Mouse (Mus musculus): ENCODE data around the gene Lrrk1. TPM values are rescaled to one million over a fixed set of nuclear protein-coding genes. Genes with fewer than 3 reads are reported as not detected.

Lrrk1 gene
- total and polyA plus RNA-seq, 3 experiments: 5.0 to 16.9 (median 13.6) TPM

- in situ Hi-C loops (cut with MboI; ENCODE audit: low pct_ligation_motif_present, low pct_unique_long_range_greater_than_20kb, low sequenced_read_pairs): no loop called here
- Histone ChIP-seq H3K4me3 (replicated peaks in 1 of 3; ENCODE audit: low read depth in 2 of 3, low read length in 2 of 3, poor library complexity in 1 of 3) (no peak overlapping the region), H3K27me3 (replicated peaks) (peaks cover 2% of the 10 kb centered on the region), H3K79me2 (replicated peaks; ENCODE audit: control insufficient read depth, extremely low read depth, insufficient read depth, poor library complexity, severe bottlenecking) (no peaks in the 10 kb centered on the region), H3K4me2 (ENCODE audit: insufficient read depth, low read depth, poor library complexity, severe bottlenecking) (no peak overlapping the region), H3K27ac (ENCODE audit: insufficient read depth, low read depth) (no peak overlapping the region), H3K4me1 (ENCODE audit: control insufficient read depth in 1 of 2, insufficient read depth in 2 of 2) (no peaks in the 10 kb centered on the region), H3K9me3 (replicated peaks; ENCODE audit: low read length) (no peaks in the 10 kb centered on the region), H3K9ac (ENCODE audit: insufficient read depth, low read depth) (no peak overlapping the region), H3K36me3 (replicated peaks in 1 of 2; ENCODE audit: control insufficient read depth in 1 of 2, insufficient read depth in 1 of 2, low read length in 1 of 2) (no peaks in the 10 kb centered on the region)
- dilution Hi-C loops (cut with MboI; ENCODE audit: extremely low pct_ligation_motif_present, extremely low pct_unique_long_range_greater_than_20kb, low sequenced_read_pairs): no loop called here
- TF ChIP-seq UBTF (IDR thresholded peaks at IDR 0.05; ENCODE audit: low read depth, low read length) (no peak), USF2 (conservative IDR thresholded peaks at IDR 0.05; ENCODE audit: low read depth, low read length) (no peak), USF1 (IDR thresholded peaks at IDR 0.05; ENCODE audit: low read depth, low read length) (no peak), NELFE (IDR thresholded peaks at IDR 0.05; ENCODE audit: low read depth, low read length) (no peak), MAX (IDR thresholded peaks at IDR 0.05; ENCODE audit: low read length) (no peak), JUND (conservative IDR thresholded peaks at IDR 0.05; ENCODE audit: low read depth, low read length) (no peak), TCF12 (IDR thresholded peaks at IDR 0.05; ENCODE audit: low read depth, low read length) (no peak), SIN3A (IDR thresholded peaks at IDR 0.05; ENCODE audit: low read length) (no peak)
- no peak for DNase-seq (ENCODE audit: extremely low read depth)
Measured at GRCm38 (mm10) chr7:66241855-66242412, 146.2 kb downstream of the Lrrk1 start.

GRCm38 (mm10) chr7:66238157-66238556, 150.0 kb downstream of the Lrrk1 start:
- no peak overlapping the region for H3K4me2 ChIP-seq (ENCODE audit: insufficient read depth, low read depth, poor library complexity, severe bottlenecking)
- H3K4me3 ChIP-seq (replicated peaks in 1 of 3; ENCODE audit: low read depth in 2 of 3, low read length in 2 of 3, poor library complexity in 1 of 3): no peak overlapping the region
- TF ChIP-seq MEF2A (IDR thresholded peaks at IDR 0.05; ENCODE audit: borderline replicate concordance, low read depth, low read length) (no peak), ZKSCAN1 (IDR thresholded peaks at IDR 0.05; ENCODE audit: borderline replicate concordance, low read depth, low read length) (no peak), ZMIZ1 (IDR thresholded peaks at IDR 0.05; ENCODE audit: low read depth, low read length) (no peak), SMC3 (IDR thresholded peaks at IDR 0.05; ENCODE audit: low read depth, low read length) (no peak), E2F4 (IDR thresholded peaks at IDR 0.05; ENCODE audit: insufficient replicate concordance, low read depth, low read length) (no peak), RAD21 (IDR thresholded peaks at IDR 0.05; ENCODE audit: low read depth, low read length) (no peak), ELF1 (IDR thresholded peaks at IDR 0.05; ENCODE audit: low read depth, low read length) (no peak), JUN (IDR thresholded peaks at IDR 0.05; ENCODE audit: insufficient read depth, low read depth, low read length) (no peak), RCOR1 (conservative IDR thresholded peaks at IDR 0.05; ENCODE audit: low read depth, low read length) (no peak)
- H3K9me3 ChIP-seq (replicated peaks; ENCODE audit: low read length): no peaks in the 10 kb centered on the region
- no peaks in the 10 kb centered on the region for H3K79me2 ChIP-seq (replicated peaks; ENCODE audit: control insufficient read depth, extremely low read depth, insufficient read depth, poor library complexity, severe bottlenecking)
- DNase-seq (ENCODE audit: extremely low read depth): no peak
- peaks cover 0 to 6% of the 10 kb centered on the region in 2 experiments; a peak in 2 of 4 replicates for H3K4me1 ChIP-seq (ENCODE audit: control insufficient read depth in 1 of 2, insufficient read depth in 2 of 2)
- no peaks in the 10 kb centered on the region for H3K36me3 ChIP-seq (replicated peaks in 1 of 2; ENCODE audit: control insufficient read depth in 1 of 2, insufficient read depth in 1 of 2, low read length in 1 of 2)
- H3K9ac ChIP-seq (ENCODE audit: insufficient read depth, low read depth): no peak overlapping the region
- dilution Hi-C loops (cut with MboI; ENCODE audit: extremely low pct_ligation_motif_present, extremely low pct_unique_long_range_greater_than_20kb, low sequenced_read_pairs) (no loop called here), in situ Hi-C loops (cut with MboI; ENCODE audit: low pct_ligation_motif_present, low pct_unique_long_range_greater_than_20kb, low sequenced_read_pairs) (no loop called here)
- no peak overlapping the region for H3K27ac ChIP-seq (ENCODE audit: insufficient read depth, low read depth)
- H3K27me3 ChIP-seq (replicated peaks): peaks cover 2% of the 10 kb centered on the region

Data from CH12.LX (cell line).